Mouse (Mus musculus) olfactory bulb, adult 2 months (tissue): Measurements from ENCODE around the gene Crisp1.

Experiments used
- CTCF ChIP-seq: fragments of 200-500 bp; IDR thresholded peaks from 2 replicates; pipeline ENCODE4 v1.5.1; 2012; ENCODE audit warnings: low read depth, mild to moderate bottlenecking, low read length, moderate library complexity; ENCODE audit not compliant: insufficient read depth
- POLR2A ChIP-seq: fragments of 200-500 bp; IDR thresholded peaks from 2 replicates; pipeline ENCODE4 v1.6.1; 2012; ENCODE audit warnings: mild to moderate bottlenecking, low read depth, low read length, moderate library complexity; ENCODE audit not compliant: insufficient read depth

DNA sequence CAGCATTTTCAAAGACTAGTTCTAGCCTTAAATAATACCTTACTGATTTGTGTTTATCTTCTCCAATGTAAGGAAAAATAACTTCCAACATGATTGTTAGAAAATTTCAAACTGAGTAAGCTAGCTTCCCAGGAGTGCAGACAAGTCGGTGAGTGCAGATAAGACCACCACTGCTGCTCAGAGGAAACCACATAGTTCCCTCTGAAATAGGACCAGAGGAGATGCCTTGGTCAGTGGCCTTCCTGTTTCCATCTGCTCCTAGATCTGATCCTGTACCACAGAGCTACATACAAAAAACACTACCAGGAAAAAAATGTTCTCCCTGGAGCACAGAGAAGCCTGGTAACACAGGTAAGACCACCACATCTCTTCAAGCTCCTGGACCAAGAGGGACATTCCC is 66.5 kb downstream of the Crisp1 start:
- TF ChIP-seq CTCF (no peak), POLR2A (no peak)
